Mouse (Mus musculus): ENCODE results near the gene Slc9a1. TPM values are rescaled to one million over a fixed set of nuclear protein-coding genes. Genes with fewer than 3 reads are reported as not detected.
A peak's percentile ranks its signal among the peaks of the same experiment; 100 is the strongest.

The Slc9a1 gene
- total and polyA plus RNA-seq, 3 experiments = 3.1 to 14.0 TPM; not detected in 1

DNA sequence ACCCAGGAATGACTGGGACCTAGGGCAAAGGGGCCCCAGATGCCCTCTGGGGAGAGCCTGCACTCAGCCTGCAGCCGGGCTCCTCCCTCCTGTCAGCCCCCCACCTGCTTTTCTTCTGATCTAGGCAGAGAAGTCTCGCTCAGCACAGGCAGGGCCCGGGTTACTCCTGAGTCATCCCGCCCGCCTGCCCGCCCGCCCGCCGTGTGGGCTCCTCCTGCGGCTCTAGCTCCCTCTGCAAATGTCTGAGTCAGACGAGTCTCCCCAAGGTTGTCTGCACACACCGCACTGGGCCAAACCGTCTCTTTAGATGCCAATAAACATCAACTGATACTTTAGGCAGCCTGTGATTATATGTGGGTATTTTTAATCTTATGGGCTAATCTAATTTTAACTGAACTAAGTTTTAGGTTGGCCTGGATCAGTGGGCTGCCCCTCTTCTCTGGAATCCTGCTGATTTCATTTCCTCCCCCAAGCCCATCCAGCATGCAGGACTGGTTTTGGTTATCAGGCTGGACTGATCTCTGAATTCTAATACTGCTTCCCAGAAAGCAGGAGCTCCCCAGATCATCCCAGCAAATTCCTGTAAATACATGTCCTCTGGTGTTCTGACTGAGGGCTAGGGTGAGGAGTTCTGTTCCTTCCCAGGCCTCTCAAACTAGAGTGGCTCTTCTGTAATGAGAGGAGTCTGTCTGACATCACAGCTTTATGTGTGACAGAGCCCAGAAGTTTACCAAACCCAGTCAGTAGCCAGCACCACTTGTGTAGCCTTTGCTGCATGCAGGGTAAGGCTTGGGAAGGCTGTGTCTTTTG is 8.9 kb downstream of the Slc9a1 start (continued):
- TF ChIP-seq ETS1 (IDR thresholded peaks at IDR 0.05; ENCODE audit: low read depth, low read length) (0 out of 2 replicates have a peak, but pooled peaks have one; percentile 24), CTCF (IDR thresholded peaks at IDR 0.05 in 2 of 3, conservative IDR thresholded peaks at IDR 0.05 in 1 of 3; ENCODE audit: control insufficient read depth in 1 of 3, insufficient read depth in 1 of 3, low read depth in 2 of 3, low read length in 3 of 3, poor library complexity in 1 of 3, severe bottlenecking in 1 of 3) (no peak), TBP (IDR thresholded peaks at IDR 0.05; ENCODE audit: low read depth, low read length) (no peak)

DNA sequence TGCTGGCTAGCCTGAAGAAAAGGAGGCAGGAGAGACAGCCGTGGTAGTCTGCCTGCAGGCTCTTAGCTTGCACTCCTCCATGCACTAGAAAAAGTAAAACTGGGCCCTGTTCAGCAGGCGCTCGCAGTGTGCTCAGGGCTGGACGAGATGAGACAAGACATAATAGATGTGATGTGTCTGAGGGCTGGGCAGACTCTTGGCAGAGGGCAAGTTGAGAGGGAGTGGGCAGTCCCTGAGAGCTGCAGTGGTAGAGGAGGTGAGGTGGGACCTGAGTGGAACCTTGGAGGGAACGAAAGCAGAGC is 9.5 kb downstream of the Slc9a1 start:
- Histone ChIP-seq H3K9ac (ENCODE audit: control insufficient read depth, low read depth, low read length, poor library complexity, severe bottlenecking) (no peak overlapping the region), H3K36me3 (ENCODE audit: control insufficient read depth in 1 of 2, insufficient read depth in 2 of 2, low read length in 2 of 2) (peaks cover 0 to 35% of the 10 kb centered on the region in 2 experiments; a peak in 2 of 4 replicates), H3K4me1 (ENCODE audit: control insufficient read depth in 1 of 2, insufficient read depth in 2 of 2, low read length in 2 of 2) (peaks cover 35 to 40% of the 10 kb centered on the region in 2 experiments), H3K79me2 (ENCODE audit: control insufficient read depth, insufficient read depth, low read length, poor library complexity) (peaks cover 13% of the 10 kb centered on the region; the same call in 1 of the 2 replicates), H3K9me3 (replicated peaks; ENCODE audit: insufficient read depth, low read length) (no peaks in the 10 kb centered on the region), H3K27me3 (ENCODE audit: control insufficient read depth in 1 of 2, insufficient read depth in 2 of 2, low read length in 2 of 2) (no peaks in the 10 kb centered on the region), H3K4me3 (ENCODE audit: control insufficient read depth in 1 of 2, insufficient read depth in 1 of 2, low read depth in 2 of 2, low read length in 2 of 2) (no peak overlapping the region), H3K27ac (ENCODE audit: control insufficient read depth, low read depth, low read length) (peak overlapping the region; percentile 67)
- DNase-seq (ENCODE audit: low read depth, low spot score) = no peak
- no peak for TF ChIP-seq KAT2A (conservative IDR thresholded peaks at IDR 0.05; ENCODE audit: low read depth, low read length)
- no peak for TF ChIP-seq UBTF (IDR thresholded peaks at IDR 0.05; ENCODE audit: borderline replicate concordance, insufficient read depth, low read depth, low read length)
- TF ChIP-seq ZMIZ1 (IDR thresholded peaks at IDR 0.05; ENCODE audit: low read depth, low read length) = no peak
- no peak for TF ChIP-seq RCOR1 (IDR thresholded peaks at IDR 0.05; ENCODE audit: low read depth, low read length)
- no peak for TF ChIP-seq TCF12 (IDR thresholded peaks at IDR 0.05; ENCODE audit: low read depth, low read length)
- TF ChIP-seq CHD2 (IDR thresholded peaks at IDR 0.05; ENCODE audit: low read length) = no peak
- TF ChIP-seq ELF1 (IDR thresholded peaks at IDR 0.05; ENCODE audit: low read depth, low read length) = no peak
- no peak for TF ChIP-seq TBP (IDR thresholded peaks at IDR 0.05; ENCODE audit: low read depth, low read length)
- TF ChIP-seq MAFK (IDR thresholded peaks at IDR 0.05; ENCODE audit: borderline replicate concordance, low read depth, low read length) = no peak
- no peak for TF ChIP-seq USF1 (IDR thresholded peaks at IDR 0.05; ENCODE audit: low read depth, low read length)
- no peak for TF ChIP-seq MAX (IDR thresholded peaks at IDR 0.05; ENCODE audit: low read length)
- no peak for TF ChIP-seq GABPA (IDR thresholded peaks at IDR 0.05; ENCODE audit: low read depth, low read length)
- TF ChIP-seq ZKSCAN1 (IDR thresholded peaks at IDR 0.05; ENCODE audit: low read depth, low read length) = no peak
- TF ChIP-seq MYB (IDR thresholded peaks at IDR 0.05; ENCODE audit: low read depth, low read length) = no peak
- no peak for TF ChIP-seq SMC3 (IDR thresholded peaks at IDR 0.05; ENCODE audit: low read depth, low read length)
- TF ChIP-seq MXI1 (IDR thresholded peaks at IDR 0.05; ENCODE audit: low read depth, low read length) = no peak
